Mouse (Mus musculus): ENCODE results near the gene Plcb1. TPM values are rescaled to one million over a fixed set of nuclear protein-coding genes. Genes with fewer than 3 reads are reported as not detected.

Plcb1 gene
- polyA plus RNA-seq (2014; fragmentation: Illumina TruSeq; extraction: RNeasy Lipid Tissue Mini Kit (QIAGEN cat#74804); ENCODE audit: low read depth, low replicate concordance): 28.5 TPM

DNA sequence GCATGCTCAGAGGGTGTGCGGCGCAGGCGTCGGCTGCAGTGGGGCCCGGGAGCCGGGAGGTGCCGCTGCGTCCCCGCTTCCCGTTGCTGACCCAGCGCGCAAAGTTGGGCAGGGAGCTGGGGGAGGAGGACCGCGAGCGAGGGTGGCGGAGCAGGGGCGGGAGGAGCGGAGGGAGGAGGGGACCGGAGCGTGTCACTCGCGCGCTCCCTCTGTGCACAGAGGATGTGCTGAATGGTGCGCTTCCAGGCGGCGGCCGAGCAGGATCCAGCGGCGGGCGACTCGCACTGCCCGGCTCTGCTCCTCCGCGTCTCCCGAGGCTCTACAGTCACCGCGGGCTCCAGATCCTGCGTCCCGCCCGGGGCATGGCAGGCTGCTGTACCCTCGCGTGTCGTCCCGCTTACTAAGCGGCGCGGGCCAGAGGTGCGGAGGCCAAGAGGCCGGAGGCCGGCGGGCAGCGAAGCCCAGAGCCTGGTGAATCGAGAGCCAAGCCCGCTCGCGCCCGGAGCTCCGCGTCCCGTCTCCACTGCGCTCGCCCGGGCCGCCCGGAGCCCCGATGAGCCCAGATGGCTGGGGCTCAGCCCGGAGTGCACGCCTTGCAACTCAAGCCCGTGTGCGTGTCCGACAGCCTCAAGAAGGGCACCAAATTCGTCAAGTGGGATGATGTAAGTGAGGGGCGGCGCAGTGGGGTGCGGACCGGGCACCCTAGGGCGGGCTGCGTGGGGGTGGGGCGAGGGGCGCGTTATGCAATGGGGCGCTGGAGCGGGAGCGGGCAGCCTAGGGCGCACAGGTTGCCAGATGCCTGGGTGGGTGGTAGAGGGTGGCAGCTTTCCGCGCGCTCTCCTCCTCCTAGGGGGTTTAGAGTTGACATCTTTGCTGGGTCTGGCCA, at the start of gene Plcb1:
Gene Plcb1, plus strand, starts transcription at position 98 of the 886 bp plus-strand sequence.

Other genes with a start within 250 kb of the Plcb1 start
- not detected for gene Hao1, start 231.7 kb upstream of the Plcb1 start, polyA plus RNA-seq (2014; fragmentation: Illumina TruSeq; extraction: RNeasy Lipid Tissue Mini Kit (QIAGEN cat#74804); ENCODE audit: low read depth, low replicate concordance)
- 53.1 TPM for gene Tmx4, start 141.9 kb upstream of the Plcb1 start, polyA plus RNA-seq (2014; fragmentation: Illumina TruSeq; extraction: RNeasy Lipid Tissue Mini Kit (QIAGEN cat#74804); ENCODE audit: low read depth, low replicate concordance)